Mouse (Mus musculus) thymus, adult 2 months (tissue): Measurements from ENCODE around the gene Hp1bp3. TPM values are rescaled to one million over a fixed set of nuclear protein-coding genes. Genes with fewer than 3 reads are reported as not detected.

Experiments used
- DNase-seq: peaks from one replicate; pipeline ENCODE4 v3.0.0; 2021
- H3K27ac ChIP-seq: fragments of 200-500 bp; 2 replicates; pipeline ENCODE4 v1.5.1; 2012; ENCODE audit warnings: low read length, control low read depth; ENCODE audit not compliant: control insufficient read depth, insufficient read depth
- H3K27me3 ChIP-seq: fragments of 200-500 bp; 2 replicates; pipeline ENCODE4 v1.6.1; 2012; ENCODE audit warnings: mild to moderate bottlenecking, low read length, moderate library complexity, mixed read lengths; ENCODE audit not compliant: control insufficient read depth, insufficient read depth
- H3K36me3 ChIP-seq: fragments of 200-500 bp; 2 replicates; pipeline ENCODE4 v1.6.1; 2012; ENCODE audit warnings: mild to moderate bottlenecking, low read length, moderate library complexity; ENCODE audit not compliant: control insufficient read depth, insufficient read depth
- H3K4me1 ChIP-seq: fragments of 200-500 bp; replicated peaks from 2 replicates; pipeline ENCODE4 v1.6.1; 2012; ENCODE audit warnings: low read length; ENCODE audit not compliant: control insufficient read depth, insufficient read depth
- H3K4me3 ChIP-seq: fragments of 200-500 bp; 2 replicates; pipeline ENCODE4 v1.5.1; 2012; ENCODE audit warnings: mild to moderate bottlenecking, low read length, control low read depth, moderate library complexity; ENCODE audit not compliant: control insufficient read depth, insufficient read depth
- CTCF ChIP-seq: fragments of 200-500 bp; IDR thresholded peaks from 2 replicates; pipeline ENCODE4 v1.5.1; 2012; ENCODE audit warnings: mild to moderate bottlenecking, control low read depth, low read length, moderate library complexity, borderline replicate concordance; ENCODE audit not compliant: control insufficient read depth, poor library complexity, insufficient read depth; ENCODE audit errors: extremely low read depth
- POLR2A ChIP-seq: fragments of 200-500 bp; IDR thresholded peaks from 2 replicates; pipeline ENCODE4 v1.6.1; 2012; ENCODE audit warnings: mild to moderate bottlenecking, low read length, control low read depth, moderate library complexity; ENCODE audit not compliant: control insufficient read depth, poor library complexity, insufficient read depth; ENCODE audit errors: extremely low read depth
- WGBS: fragments of 180-500 bp; shearing (Covaris S2); methylation state at CpG from one replicate; pipeline ENCODE4 v1.1.7; 2018; 5-methylcytosine and 5-hydroxymethylcytosine counted together
- polyA plus RNA-seq: library from polyadenylated mRNA; depleted of rRNA; stranded (reverse); fragments of >200 nt; gene quantifications from 2 replicates; pipeline ENCODE4 v1.2.3, GENCODE M21; 2012

Hp1bp3 gene
- polyA plus RNA-seq, 1 experiment, result 150 TPM

DNA sequence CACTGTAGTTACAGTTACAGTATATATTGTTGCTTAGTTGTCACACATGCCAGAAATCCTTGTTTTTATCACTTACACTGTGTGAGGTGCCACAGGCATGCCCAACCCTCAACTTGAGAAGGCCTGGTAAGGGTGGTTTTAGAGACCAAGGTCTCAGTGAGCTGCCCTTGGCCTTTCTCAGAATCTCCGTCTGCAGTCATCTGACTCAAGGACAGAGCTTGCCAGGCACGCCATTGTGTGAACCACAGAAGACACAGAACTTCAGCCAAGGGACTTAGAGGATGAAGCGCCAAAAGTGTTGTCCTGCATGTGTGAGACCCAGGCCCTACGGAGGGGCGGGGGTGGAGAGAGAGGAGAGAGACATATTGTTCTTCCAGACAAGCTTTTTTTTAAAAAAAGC lies 6.0 kb upstream of the Hp1bp3 start:
- no peak for DNase-seq
- WGBS, result 98% methylated on average over 5 of the region's 5 CpGs
- Histone ChIP-seq H3K4me1 (no peaks in the 10 kb centered on the region), H3K4me3 (no peak overlapping the region), H3K36me3 (peaks cover 22% of the 10 kb centered on the region), H3K27me3 (no peaks in the 10 kb centered on the region), H3K27ac (no peak overlapping the region)
- TF ChIP-seq CTCF, result no peak
- no peak for TF ChIP-seq POLR2A

DNA sequence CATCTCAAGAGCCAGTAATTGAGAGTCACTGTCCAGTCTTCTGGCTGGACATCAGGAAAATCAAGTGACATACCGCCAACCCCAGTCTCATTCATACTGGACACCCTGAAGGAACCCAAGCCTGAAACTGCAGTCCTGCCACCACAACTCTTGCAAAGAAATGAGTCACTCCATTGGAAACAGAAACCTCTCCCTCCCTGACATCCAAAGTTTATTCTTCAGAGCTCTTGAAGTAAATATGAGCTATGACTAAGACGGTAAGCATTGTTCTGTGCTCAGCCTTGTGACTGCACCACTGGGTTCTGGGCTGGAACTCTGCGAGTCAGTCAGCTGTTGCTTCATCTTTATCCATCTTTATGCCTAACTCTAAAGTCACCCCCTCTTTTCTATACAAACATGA lies 2.2 kb upstream of the Hp1bp3 start:
- no peak overlapping the region for H3K4me3 ChIP-seq
- 88% methylated on average over 3 of the region's 3 CpGs for WGBS
- TF ChIP-seq CTCF (no peak), POLR2A (no peak)
- H3K4me1 ChIP-seq, result peaks cover 10% of the 10 kb centered on the region
- H3K36me3 ChIP-seq, result peaks cover 4% of the 10 kb centered on the region; the same call in 1 of the 2 replicates
- no peak for DNase-seq
- no peak overlapping the region for H3K27ac ChIP-seq
- no peaks in the 10 kb centered on the region for H3K27me3 ChIP-seq

DNA sequence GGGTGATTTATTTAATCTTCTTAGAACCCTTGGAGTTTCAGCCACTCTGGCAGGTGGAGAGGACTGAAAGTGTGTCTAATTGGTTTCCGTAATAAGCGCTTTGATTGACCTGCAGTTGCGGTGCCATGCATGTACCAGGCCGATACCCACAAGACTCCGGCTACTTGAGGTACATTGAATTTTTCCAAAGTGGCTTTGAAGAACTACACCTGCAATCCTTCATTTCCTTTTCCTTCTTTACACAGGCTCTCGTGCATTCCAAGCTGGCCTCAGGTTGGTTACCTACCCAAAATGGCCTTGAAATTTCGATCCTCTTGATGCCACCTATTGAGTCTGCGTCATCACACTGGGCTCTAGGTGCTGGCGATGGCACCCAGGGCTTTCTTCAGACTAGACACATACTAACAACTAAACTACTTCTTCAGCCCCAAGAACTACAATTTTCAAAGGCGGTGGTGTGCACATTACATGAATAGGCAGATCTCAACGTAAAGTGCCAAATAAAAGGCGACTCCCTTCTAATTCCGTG lies 361 bp upstream of the Hp1bp3 start:
- Histone ChIP-seq H3K36me3 (no peaks in the 10 kb centered on the region), H3K4me1 (peaks cover 19% of the 10 kb centered on the region), H3K4me3 (peak overlapping the region; percentile 71), H3K27ac (peak overlapping the region; percentile 77), H3K27me3 (no peaks in the 10 kb centered on the region)
- no peak for DNase-seq
- no peak for TF ChIP-seq CTCF
- no peak for TF ChIP-seq POLR2A
- 49% methylated on average over 13 of the region's 13 CpGs for WGBS

DNA sequence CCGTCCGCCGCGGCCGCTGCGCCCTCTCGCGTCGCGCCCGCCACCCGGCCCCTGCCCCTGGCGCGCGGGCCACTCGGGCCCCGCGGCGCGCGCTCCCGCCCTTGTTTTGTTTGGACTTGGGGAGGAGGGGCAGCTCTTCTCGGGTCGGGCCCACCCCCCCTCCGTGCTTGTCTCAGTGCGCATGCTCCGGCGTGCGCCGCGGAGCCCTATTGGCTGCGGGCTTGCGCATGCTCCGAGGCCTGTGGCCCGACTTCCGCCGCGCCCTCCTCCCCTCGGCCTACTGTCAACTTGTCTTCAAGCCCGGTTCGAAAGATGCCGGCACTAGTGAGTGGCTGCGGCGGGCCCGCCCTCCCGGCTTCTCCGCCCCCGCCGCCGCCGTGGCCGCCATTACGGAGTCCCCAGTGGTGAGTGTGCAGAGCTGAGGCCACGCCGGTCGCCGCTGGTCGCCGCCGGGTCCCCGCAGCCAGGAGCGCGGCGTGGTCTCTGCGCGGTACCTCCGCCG lies 846 bp downstream of the Hp1bp3 start:
- peak overlapping the region; percentile 80 for H3K4me3 ChIP-seq
- peak; percentile 80 for TF ChIP-seq POLR2A
- no peak for TF ChIP-seq CTCF
- H3K27me3 ChIP-seq, result no peaks in the 10 kb centered on the region
- H3K4me1 ChIP-seq, result peaks cover 26% of the 10 kb centered on the region
- H3K27ac ChIP-seq, result peak overlapping the region; percentile 59
- DNase-seq, result peak; percentile 98
- no peaks in the 10 kb centered on the region for H3K36me3 ChIP-seq
- WGBS, result under 1% methylated on average over 68 of the region's 68 CpGs

DNA sequence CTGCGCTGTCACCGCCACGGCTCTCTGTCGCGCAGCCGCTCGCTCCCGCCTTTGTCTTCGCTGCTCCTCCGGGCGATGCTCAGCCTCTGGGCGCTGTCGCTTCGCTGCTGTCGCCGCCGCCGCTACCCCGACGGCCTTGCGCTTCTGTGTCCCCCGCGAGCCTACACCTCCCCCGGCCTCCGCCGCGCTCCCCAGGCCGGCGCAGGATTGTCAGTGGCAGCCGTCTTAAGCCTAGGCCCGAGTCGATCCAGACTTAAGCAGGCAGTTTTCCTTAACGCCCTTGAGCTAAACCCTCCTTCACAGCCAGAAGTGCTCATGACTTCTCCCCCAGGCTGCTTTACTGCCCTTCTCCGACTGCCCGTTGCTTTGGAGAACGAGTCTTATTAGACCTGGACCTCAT lies 1.3 kb downstream of the Hp1bp3 start:
- Histone ChIP-seq H3K27ac (peak overlapping the region; percentile 59), H3K27me3 (no peaks in the 10 kb centered on the region), H3K4me3 (peak overlapping the region; percentile 80), H3K36me3 (no peaks in the 10 kb centered on the region), H3K4me1 (peaks cover 31% of the 10 kb centered on the region)
- 1% methylated on average over 36 of the region's 36 CpGs for WGBS
- no peak for TF ChIP-seq POLR2A
- no peak for TF ChIP-seq CTCF
- no peak for DNase-seq

DNA sequence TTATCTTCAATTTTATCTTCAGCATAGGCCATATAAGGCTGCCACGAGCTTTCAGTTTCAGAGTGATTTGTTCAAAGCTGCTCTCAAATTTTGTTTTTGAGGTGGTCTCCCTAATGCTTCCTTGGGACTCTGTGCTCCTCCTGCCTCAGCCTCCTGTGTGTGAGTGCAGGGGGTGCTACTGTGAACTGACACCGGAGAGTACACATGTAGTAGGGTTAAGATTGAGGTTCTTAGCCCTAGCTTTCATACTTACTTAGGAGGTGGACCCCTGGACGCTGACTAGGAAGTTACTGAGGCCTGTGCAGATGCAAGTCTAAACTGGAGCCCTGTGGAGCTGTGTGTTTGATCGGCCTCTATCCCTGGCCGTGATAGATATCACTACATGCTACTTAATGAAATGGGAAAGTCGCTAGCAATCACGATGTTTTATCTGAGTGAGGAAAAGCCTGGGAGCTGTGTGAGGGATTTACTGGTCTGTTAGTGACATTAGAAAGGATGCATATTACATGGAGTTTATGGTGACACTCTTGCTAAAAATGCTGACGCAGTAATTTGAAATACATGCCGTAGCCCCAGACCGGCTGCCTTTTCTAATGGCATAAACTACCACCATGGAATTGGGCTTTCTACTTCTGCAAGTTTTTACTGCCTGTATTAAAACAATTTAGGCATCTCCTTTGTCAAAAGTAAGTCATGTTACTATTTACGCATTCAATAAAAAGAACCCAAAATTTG lies 2.0 kb downstream of the Hp1bp3 start:
- TF ChIP-seq POLR2A (no peak), CTCF (no peak)
- Histone ChIP-seq H3K27me3 (no peaks in the 10 kb centered on the region), H3K4me1 (peaks cover 35% of the 10 kb centered on the region), H3K4me3 (peak overlapping the region; percentile 80), H3K27ac (peak overlapping the region; percentile 43; the same call in 1 of the 2 replicates), H3K36me3 (no peaks in the 10 kb centered on the region; the same call in 1 of the 2 replicates)
- DNase-seq, result no peak
- 44% methylated on average over 11 of the region's 11 CpGs for WGBS

DNA sequence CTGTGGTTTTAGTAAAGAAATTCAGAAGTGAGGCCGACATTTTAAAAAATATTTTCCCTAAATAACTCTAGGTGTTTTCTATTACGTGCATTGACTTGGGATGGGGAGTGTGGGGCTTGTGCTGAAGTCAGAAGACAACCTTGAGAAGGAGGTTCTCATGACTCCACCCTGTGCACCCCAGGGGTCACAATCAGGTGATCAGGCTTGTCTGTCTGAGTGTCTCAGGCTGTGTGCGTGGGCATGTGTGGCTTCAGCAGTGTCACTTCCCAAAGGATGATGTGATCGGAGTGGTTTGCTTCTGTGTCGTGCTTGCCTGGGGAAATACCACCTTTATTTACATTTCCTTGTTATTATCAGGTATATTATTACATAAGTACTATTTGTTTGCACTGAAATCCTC lies 3.2 kb downstream of the Hp1bp3 start:
- DNase-seq, result no peak
- Histone ChIP-seq H3K36me3 (peaks cover 8% of the 10 kb centered on the region), H3K4me3 (no peak overlapping the region), H3K27me3 (no peaks in the 10 kb centered on the region), H3K27ac (no peak overlapping the region), H3K4me1 (peaks cover 38% of the 10 kb centered on the region)
- WGBS, result 43% methylated on average over 5 of the region's 5 CpGs
- TF ChIP-seq POLR2A, result no peak
- TF ChIP-seq CTCF, result no peak
